Mouse (Mus musculus) layer of hippocampus, adult 8-10 months (tissue): ENCODE data around the gene Scn3b. TPM values are rescaled to one million over a fixed set of nuclear protein-coding genes. Genes with fewer than 3 reads are reported as not detected.

ENCODE experiments used
- DNase-seq, 2 experiments: peaks; one replicate each; pipeline ENCODE4 v3.0.0; 2022; ENCODE audit warnings: low spot score in 2 of 2
- total RNA-seq, 4 experiments: library from RNA; stranded (reverse); gene quantifications; 2 replicates each; pipeline ENCODE4 v1.2.4; 2022

Gene Scn3b
- total RNA-seq, 4 experiments from 2014 or later: 166 to 246 (median 209) TPM

DNA sequence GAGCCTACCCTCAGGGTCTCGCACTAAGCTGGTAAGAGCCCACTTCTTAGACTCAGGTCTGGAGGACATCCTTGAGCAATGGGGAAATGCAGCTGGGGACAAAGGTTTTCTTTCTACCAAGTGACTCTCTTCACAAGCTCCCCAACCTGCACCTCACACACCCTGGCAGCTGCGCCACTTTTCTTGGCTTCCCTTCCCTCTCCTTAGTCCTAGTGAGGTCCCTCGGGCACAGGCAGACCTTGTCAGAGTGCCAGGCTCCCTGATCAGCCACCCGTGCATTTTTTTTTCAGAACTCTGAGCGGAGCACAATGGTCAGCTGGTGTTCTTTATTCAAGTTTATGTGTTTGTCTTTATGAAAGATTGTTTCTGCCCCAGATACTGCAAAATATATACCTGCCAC is 67.7 kb downstream of the Scn3b start:
- DNase-seq: peak in 1 of 2 experiments; percentile 45

DNA sequence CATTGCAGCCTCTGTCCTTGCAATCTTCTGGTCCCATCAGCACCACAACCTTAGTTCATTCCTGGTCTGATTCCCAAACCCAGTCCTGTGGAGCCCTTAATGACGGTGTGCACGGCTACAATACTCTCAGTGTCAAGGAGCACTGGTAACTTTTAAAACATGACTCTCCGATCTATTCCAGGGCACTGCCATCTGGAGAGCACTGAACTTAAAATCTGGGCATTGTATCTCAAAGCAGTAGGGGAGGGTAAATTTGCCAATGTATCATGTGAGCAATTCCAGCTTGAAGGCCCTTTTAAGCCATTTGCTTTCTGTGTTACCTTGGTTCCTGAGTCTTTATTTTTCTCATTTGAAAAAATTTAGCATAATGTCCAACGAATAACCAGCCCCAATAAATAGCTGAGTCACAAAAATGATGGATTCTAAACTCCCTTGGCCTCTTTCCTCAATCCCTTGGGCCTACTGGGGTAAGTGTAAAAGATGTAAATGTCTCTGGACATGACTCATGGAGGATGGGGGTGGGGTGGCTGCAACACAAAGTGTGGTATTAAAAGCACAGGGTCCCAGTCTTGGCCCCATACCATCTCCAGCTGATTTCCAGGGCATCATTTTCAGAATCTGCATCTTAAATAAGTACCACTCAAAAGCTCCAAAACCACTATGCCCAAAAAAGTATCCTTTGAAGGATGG is 68.3 kb downstream of the Scn3b start:
- DNase-seq: no peak

DNA sequence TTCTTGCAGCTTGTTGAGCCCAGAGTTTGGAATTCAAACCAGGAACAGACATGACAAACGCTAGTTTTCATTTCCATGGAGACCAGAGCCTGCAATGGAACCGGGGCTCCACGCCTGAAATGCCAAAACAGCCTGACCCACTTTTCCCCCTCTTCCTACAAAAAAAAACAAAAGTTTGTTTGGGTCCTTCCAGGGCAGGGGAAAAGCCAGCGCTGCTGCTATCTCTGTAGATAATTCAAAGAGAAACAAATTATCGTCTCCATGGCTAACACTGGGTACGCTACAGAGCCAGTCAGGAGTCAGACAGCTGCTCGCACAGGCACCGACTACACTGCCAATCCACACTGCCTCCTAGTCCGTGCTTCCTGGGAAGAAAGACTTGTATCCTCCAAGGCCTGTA is 70.6 kb downstream of the Scn3b start:
- no peak for DNase-seq

Other genes with a start within 250 kb of the Scn3b start
- not detected for gene Olfr981, start 247.8 kb upstream of the Scn3b start, total RNA-seq
- gene Olfr982, start 195.4 kb upstream of the Scn3b start, total RNA-seq: not detected
- not detected for gene Olfr983, start 175.6 kb upstream of the Scn3b start, total RNA-seq
- gene Olfr984, start 155.0 kb upstream of the Scn3b start, total RNA-seq: under 1 TPM in 1 of 4 experiments, not detected in 3; 0.06 TPM
- gene Olfr985, start 139.0 kb upstream of the Scn3b start, total RNA-seq: not detected
- not detected for gene Tmem225, start 121.1 kb upstream of the Scn3b start, total RNA-seq
- under 1 TPM in 1 of 4 experiments, not detected in 3; 0.18 TPM for gene Olfr986, start 88.3 kb upstream of the Scn3b start, total RNA-seq
- 1 to 10 TPM; 3.7 to 5.1 (median 4.4) TPM for gene Zfp202, start 76.9 kb upstream of the Scn3b start, total RNA-seq